ENCODE assay signal across 7 mouse cellular contexts in genomic region chr17:45684667-45685131, GRCm38 (mm10). TPM values are rescaled to one million over a fixed set of nuclear protein-coding genes. Genes with fewer than 3 reads are reported as not detected.
A peak's percentile ranks its signal among the peaks of the same experiment; 100 is the strongest.
DNase-seq lines count a peak whose midpoint lies in the region; ATAC-seq lines count a peak whose summit lies in the region.

No protein-coding gene starts in this region.

- no peak for DNase-seq in lung, adult 18-20 months
- peak; percentile 19 for DNase-seq in induced T-regulatory cell, adult 2 months (ENCODE audit: low read depth)
- DNase-seq in c-Kit-positive CD71-positive TER-119-positive erythroid progenitor cells, embryonic 14.5 days (ENCODE audit: low spot score), result no peak
- no peak for DNase-seq in adrenal gland, postnatal 10 days

- no peaks in the 10 kb centered on the region for H3K36me3 ChIP-seq in lung, embryonic 16.5 days (ENCODE audit: control insufficient read depth, insufficient read depth, low read length)
- H3K36me3 ChIP-seq in embryonic facial prominence, embryonic 15.5 days, result no peaks in the 10 kb centered on the region
- no peaks in the 10 kb centered on the region for H3K36me3 ChIP-seq in neural tube, embryonic 12.5 days

- no peaks in the 10 kb centered on the region for H3K27me3 ChIP-seq in lung, embryonic 16.5 days (ENCODE audit: control insufficient read depth, insufficient read depth, low read depth, low read length)
- H3K27me3 ChIP-seq in embryonic facial prominence, embryonic 15.5 days, result no peaks in the 10 kb centered on the region
- H3K27me3 ChIP-seq in neural tube, embryonic 12.5 days (replicated peaks), result no peaks in the 10 kb centered on the region

- peaks cover 28% of the 10 kb centered on the region for H3K4me1 ChIP-seq in lung, embryonic 16.5 days (replicated peaks; ENCODE audit: control insufficient read depth, insufficient read depth, low read length)
- peaks cover 36% of the 10 kb centered on the region for H3K4me1 ChIP-seq in embryonic facial prominence, embryonic 15.5 days
- H3K4me1 ChIP-seq in neural tube, embryonic 12.5 days, result peaks cover 33% of the 10 kb centered on the region

- H3K27ac ChIP-seq in lung, embryonic 16.5 days (ENCODE audit: low read length), result peak overlapping the region; percentile 85
- peak overlapping the region; percentile 87 for H3K27ac ChIP-seq in embryonic facial prominence, embryonic 15.5 days (replicated peaks)
- peak overlapping the region; percentile 65; the same call in 1 of the 2 replicates for H3K27ac ChIP-seq in neural tube, embryonic 12.5 days

- peak overlapping the region; percentile 73 for H3K4me2 ChIP-seq in lung, embryonic 16.5 days (ENCODE audit: low read depth, low read length)
- H3K4me2 ChIP-seq in embryonic facial prominence, embryonic 15.5 days (replicated peaks), result peak overlapping the region; percentile 72
- peak overlapping the region; percentile 75 for H3K4me2 ChIP-seq in neural tube, embryonic 12.5 days (replicated peaks)

- H3K9me3 ChIP-seq in lung, embryonic 16.5 days (ENCODE audit: control insufficient read depth, low read length), result no peaks in the 10 kb centered on the region
- H3K9me3 ChIP-seq in embryonic facial prominence, embryonic 15.5 days (replicated peaks), result no peaks in the 10 kb centered on the region
- no peaks in the 10 kb centered on the region for H3K9me3 ChIP-seq in neural tube, embryonic 12.5 days

- H3K9ac ChIP-seq in lung, embryonic 16.5 days (ENCODE audit: low read length), result peak overlapping the region; percentile 90
- peak overlapping the region; percentile 77 for H3K9ac ChIP-seq in embryonic facial prominence, embryonic 15.5 days
- peak overlapping the region; percentile 83 for H3K9ac ChIP-seq in neural tube, embryonic 12.5 days

- no peak for ATAC-seq in lung, embryonic 16.5 days (ENCODE audit: low read depth)
- ATAC-seq in embryonic facial prominence, embryonic 15.5 days (ENCODE audit: insufficient number of reproducible peaks, low FRiP score, low TSS enrichment, low read depth), result peak; percentile 6; the same call in 1 of the 2 replicates
- ATAC-seq in neural tube, embryonic 12.5 days (ENCODE audit: low FRiP score, low read depth), result peak; percentile 23; the same call in 1 of the 2 replicates

- peak overlapping the region; percentile 94 for H3K4me3 ChIP-seq in lung, embryonic 16.5 days (ENCODE audit: low read length)
- peak overlapping the region; percentile 83 for H3K4me3 ChIP-seq in embryonic facial prominence, embryonic 15.5 days (replicated peaks)
- H3K4me3 ChIP-seq in neural tube, embryonic 12.5 days, result peak overlapping the region; percentile 80

- 31% methylated on average over 14 of the region's 14 CpGs for WGBS in lung, embryonic 16.5 days
- WGBS in embryonic facial prominence, embryonic 15.5 days, result 24% methylated on average over 14 of the region's 14 CpGs
- 32% methylated on average over 14 of the region's 14 CpGs for WGBS in neural tube, embryonic 12.5 days

RNA-seq across cellular contexts. Expression of gene Mrpl14, which starts 1.4 kb away (rescaled TPM):
- 191 and 214 TPM in 2 replicates for polyA plus RNA-seq in lung, embryonic 16.5 days (2015; fragmentation: Nextera tagmentation; extraction: Ambion mirVana)
- 157 and 165 TPM in 2 replicates for polyA plus RNA-seq in embryonic facial prominence, embryonic 15.5 days (2015; fragmentation: Nextera tagmentation; extraction: Ambion mirVana)
- polyA plus RNA-seq in neural tube, embryonic 12.5 days (2016; fragmentation: Nextera tagmentation; extraction: Ambion mirVana), result 101 and 102 TPM in 2 replicates
- total RNA-seq in adrenal gland, postnatal 10 days (2021), result 100 to 1,000 TPM; 131 to 137 TPM

RNA-seq across cellular contexts. Expression of gene Tmem63b, which starts 2.0 kb away (rescaled TPM):
- 52.7 and 55.6 TPM in 2 replicates for polyA plus RNA-seq in lung, embryonic 16.5 days (2015; fragmentation: Nextera tagmentation; extraction: Ambion mirVana)
- polyA plus RNA-seq in embryonic facial prominence, embryonic 15.5 days (2015; fragmentation: Nextera tagmentation; extraction: Ambion mirVana), result 45.8 and 52.4 TPM in 2 replicates
- 106 and 108 TPM in 2 replicates for polyA plus RNA-seq in neural tube, embryonic 12.5 days (2016; fragmentation: Nextera tagmentation; extraction: Ambion mirVana)
- 10 to 100 TPM; 44.9 to 56.8 TPM for total RNA-seq in adrenal gland, postnatal 10 days (2021)

RNA-seq across cellular contexts. Expression of gene Capn11, which starts 25.6 kb away (rescaled TPM):
- polyA plus RNA-seq in lung, embryonic 16.5 days (2015; fragmentation: Nextera tagmentation; extraction: Ambion mirVana), result 0.72 and 0.78 TPM in 2 replicates
- 0.71 and 0.77 TPM in 2 replicates for polyA plus RNA-seq in embryonic facial prominence, embryonic 15.5 days (2015; fragmentation: Nextera tagmentation; extraction: Ambion mirVana)
- polyA plus RNA-seq in neural tube, embryonic 12.5 days (2016; fragmentation: Nextera tagmentation; extraction: Ambion mirVana), result 1.1 and 1.4 TPM in 2 replicates
- total RNA-seq in adrenal gland, postnatal 10 days (2021), result under 1 TPM in 1 of 2 experiments, not detected in 1; 0.63 TPM

RNA-seq across cellular contexts. Expression of gene 1600014C23Rik, which starts 48.9 kb away (rescaled TPM):
- polyA plus RNA-seq in lung, embryonic 16.5 days (2015; fragmentation: Nextera tagmentation; extraction: Ambion mirVana), result not detected in 2 replicates
- polyA plus RNA-seq in embryonic facial prominence, embryonic 15.5 days (2015; fragmentation: Nextera tagmentation; extraction: Ambion mirVana), result 0.49 TPM in 1 of 2 replicates, not detected in the other
- polyA plus RNA-seq in neural tube, embryonic 12.5 days (2016; fragmentation: Nextera tagmentation; extraction: Ambion mirVana), result not detected in 2 replicates
- total RNA-seq in adrenal gland, postnatal 10 days (2021), result not detected
